9 mouse cellular contexts compared by ENCODE assay signal in the genomic region with DNA sequence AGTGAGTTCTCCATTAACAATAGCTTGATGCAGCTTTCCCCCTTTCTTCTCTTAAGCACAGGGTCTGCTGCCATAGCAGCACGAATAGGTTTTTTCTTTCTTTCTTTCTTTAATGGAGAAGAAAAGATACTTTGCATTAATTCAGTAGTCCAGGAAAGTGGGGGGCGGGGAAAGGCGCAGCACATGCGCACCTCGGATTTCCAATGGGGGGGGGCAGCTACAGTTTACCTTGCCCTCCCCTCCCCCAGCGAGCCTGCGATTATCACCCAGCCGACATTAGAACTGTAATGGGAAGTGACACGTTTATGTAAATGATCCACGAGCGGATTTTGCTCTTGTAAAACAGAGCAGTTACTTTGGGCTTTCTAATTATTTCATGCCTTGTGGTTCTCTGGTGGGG.
DNase-seq lines count a peak whose midpoint lies in the region; ATAC-seq lines count a peak whose summit lies in the region.
"Had no signal": no experiment of that assay in that cellular context is flagged by ENCODE, and none has a peak within 500 bp of the region (broad histone marks: within the 10 kb centered on the region; RNA-seq: fewer than 3 reads in every experiment).

No protein-coding gene starts in this region.

- 4% methylated on average over 11 of the region's 11 CpGs for WGBS in forebrain, embryonic 16.5 days
- WGBS in midbrain, embryonic 16.5 days = 3% methylated on average over 11 of the region's 11 CpGs

- H3K9ac ChIP-seq in forebrain, embryonic 16.5 days (replicated peaks; ENCODE audit: low read depth, low read length) = peak overlapping the region; percentile 19; the same call in 1 of the 2 replicates
- peak overlapping the region; percentile 39; the same call in 1 of the 2 replicates for H3K9ac ChIP-seq in midbrain, embryonic 16.5 days (ENCODE audit: low read depth, low read length)

- H3K4me2 ChIP-seq in forebrain, embryonic 16.5 days (ENCODE audit: low read length) = peak overlapping the region; percentile 50
- H3K4me2 ChIP-seq in midbrain, embryonic 16.5 days (ENCODE audit: low read length) = peak overlapping the region; percentile 39

- ATAC-seq in CD4-positive, CD25-positive, alpha-beta regulatory T cell, adult 4 months = no peak
- peak; percentile 76 for ATAC-seq in forebrain, embryonic 16.5 days
- peak; percentile 67 for ATAC-seq in midbrain, embryonic 16.5 days

- DNase-seq in CD4-positive, CD25-positive, alpha-beta regulatory T cell, adult 2 months (ENCODE audit: low read depth, low spot score) = peak; percentile 44
- peak; percentile 64 for DNase-seq in left cerebral cortex, postnatal 4 days
- DNase-seq in left cerebral cortex, adult 8-10 months (ENCODE audit: low spot score in 2 of 2) = no peak
- no peak for DNase-seq in urinary bladder, postnatal 14 days (ENCODE audit: low spot score)
- DNase-seq in adrenal gland, postnatal 36 days = no peak

- H3K27me3 ChIP-seq in forebrain, embryonic 16.5 days (replicated peaks; ENCODE audit: control insufficient read depth, insufficient read depth, low read length) = 0 out of 2 replicates have a peak, but pooled peaks cover 2% of the 10 kb centered on the region
- H3K27me3 ChIP-seq in midbrain, embryonic 16.5 days (ENCODE audit: control insufficient read depth, insufficient read depth, low read depth, low read length) = no peaks in the 10 kb centered on the region

- H3K4me3 ChIP-seq in forebrain, embryonic 16.5 days (replicated peaks; ENCODE audit: low read length) = peak overlapping the region; percentile 26
- peak overlapping the region; percentile 24 for H3K4me3 ChIP-seq in midbrain, embryonic 16.5 days (ENCODE audit: low read depth, low read length)

- peak overlapping the region; percentile 65 for H3K27ac ChIP-seq in forebrain, embryonic 16.5 days (ENCODE audit: low read length)
- peak overlapping the region; percentile 84 for H3K27ac ChIP-seq in midbrain, embryonic 16.5 days (ENCODE audit: low read length)
- H3K27ac ChIP-seq: macrophage had no signal

- intact Hi-C loops in left cerebral cortex, postnatal 4 days (cut with DNase I) = no loop called here

- no peaks in the 10 kb centered on the region for H3K36me3 ChIP-seq in forebrain, embryonic 16.5 days (ENCODE audit: control insufficient read depth, insufficient read depth)
- no peaks in the 10 kb centered on the region for H3K36me3 ChIP-seq in midbrain, embryonic 16.5 days (ENCODE audit: control insufficient read depth, insufficient read depth, low read length)

- peaks cover 21% of the 10 kb centered on the region for H3K4me1 ChIP-seq in forebrain, embryonic 16.5 days (replicated peaks; ENCODE audit: control insufficient read depth, insufficient read depth, low read length)
- peaks cover 31% of the 10 kb centered on the region for H3K4me1 ChIP-seq in midbrain, embryonic 16.5 days (ENCODE audit: control insufficient read depth, insufficient read depth, low read length)

- H3K9me3 ChIP-seq in forebrain, embryonic 16.5 days (ENCODE audit: control insufficient read depth, low read length) = no peaks in the 10 kb centered on the region
- no peaks in the 10 kb centered on the region for H3K9me3 ChIP-seq in midbrain, embryonic 16.5 days (replicated peaks; ENCODE audit: control insufficient read depth, low read length, poor library complexity, severe bottlenecking)

Comparison
In these comparisons a context has a peak if more than half of its experiments do, and no peak if none do; other contexts are left out.
1. DNase-seq: peak in CD4-positive, CD25-positive, alpha-beta regulatory T cell, adult 2 months (single experiment) and left cerebral cortex, postnatal 4 days (single experiment); none in left cerebral cortex, adult 8-10 months (0 of 2), urinary bladder, postnatal 14 days (single experiment) and adrenal gland, postnatal 36 days (0 of 2).